Mouse (Mus musculus): ENCODE results near the gene Aldh5a1.

Gene Aldh5a1

GRCm38 (mm10) chr13:24866430-24867402 lies 70.7 kb downstream of the Aldh5a1 start:
- DNase-seq (ENCODE audit: low spot score in 2 of 2), result no peak

GRCm38 (mm10) chr13:24862520-24862919 lies 74.9 kb downstream of the Aldh5a1 start:
- peak; percentile 30 to 32 for DNase-seq (ENCODE audit: low spot score in 2 of 2)

DNA sequence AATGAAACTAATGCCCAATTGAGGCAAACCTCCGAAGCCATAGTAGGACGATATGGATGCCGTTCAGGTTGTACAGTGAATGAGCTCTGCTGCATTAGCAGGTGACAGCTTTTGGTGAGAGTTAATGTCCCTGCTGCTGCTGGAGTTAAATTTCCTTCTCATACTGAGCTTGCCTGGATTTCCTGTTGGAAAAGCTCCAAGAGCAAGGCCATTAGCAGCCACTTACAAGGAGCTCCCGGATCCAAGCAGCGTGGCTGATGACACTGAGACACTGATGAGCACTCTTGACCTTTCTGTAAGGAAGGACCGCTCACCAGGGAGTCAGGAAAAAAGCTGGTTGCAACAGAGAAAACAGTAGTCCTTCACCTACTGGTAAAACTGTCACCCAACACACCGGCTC lies 75.4 kb downstream of the Aldh5a1 start:
- DNase-seq (ENCODE audit: low spot score in 2 of 2), result no peak

GRCm38 (mm10) chr13:24861084-24861483 lies 76.4 kb downstream of the Aldh5a1 start:
- no peak for DNase-seq (ENCODE audit: low spot score in 2 of 2)

GRCm38 (mm10) chr13:24859115-24859514 lies 78.3 kb downstream of the Aldh5a1 start:
- no peak for DNase-seq (ENCODE audit: low spot score in 2 of 2)

All from right cerebral cortex, postnatal 36 days (tissue).